Mouse (Mus musculus): ENCODE measurements at regions not wholly inside any gene's neighbourhood (a gene's known extent, or its start where the extent isn't known, plus 50 kb on each side); places are given as distances from the start of the nearest gene placed in this dataset.
"Not testable (repeated sequence)": the region's sequence is repeated elsewhere in the genome, so short reads cannot be mapped to it uniquely, and the experiment has no call there.

GRCm38 (mm10) chr4:146263038-146263685 lies 106.5 kb downstream of the Zfp600 start:
- peak; percentile 18 to 32 for DNase-seq (ENCODE audit: inconsistent age in 2 of 2, low spot score in 1 of 2)

DNA sequence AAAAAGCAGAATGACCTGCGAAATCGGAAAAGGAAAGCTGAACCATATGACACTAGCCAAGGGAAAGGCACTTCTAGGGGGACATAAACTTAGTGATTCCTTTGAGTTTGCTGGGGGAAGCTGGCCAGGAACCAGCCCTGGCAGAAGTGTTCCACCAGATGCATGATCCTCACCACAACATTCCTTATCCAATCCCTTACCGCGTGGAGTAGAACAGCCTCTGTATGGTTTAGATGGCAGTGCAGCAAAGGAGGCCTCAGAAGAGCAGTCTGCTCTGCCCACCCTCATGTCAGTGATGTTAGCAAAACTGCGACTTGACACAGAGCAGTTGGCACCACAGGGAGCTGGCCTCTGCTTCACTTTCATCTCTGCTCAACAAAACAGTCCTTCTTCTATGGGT lies 107.2 kb downstream of the Zfp600 start:
- not testable (repeated sequence) for DNase-seq (ENCODE audit: inconsistent age in 2 of 2, low spot score in 1 of 2)

DNA sequence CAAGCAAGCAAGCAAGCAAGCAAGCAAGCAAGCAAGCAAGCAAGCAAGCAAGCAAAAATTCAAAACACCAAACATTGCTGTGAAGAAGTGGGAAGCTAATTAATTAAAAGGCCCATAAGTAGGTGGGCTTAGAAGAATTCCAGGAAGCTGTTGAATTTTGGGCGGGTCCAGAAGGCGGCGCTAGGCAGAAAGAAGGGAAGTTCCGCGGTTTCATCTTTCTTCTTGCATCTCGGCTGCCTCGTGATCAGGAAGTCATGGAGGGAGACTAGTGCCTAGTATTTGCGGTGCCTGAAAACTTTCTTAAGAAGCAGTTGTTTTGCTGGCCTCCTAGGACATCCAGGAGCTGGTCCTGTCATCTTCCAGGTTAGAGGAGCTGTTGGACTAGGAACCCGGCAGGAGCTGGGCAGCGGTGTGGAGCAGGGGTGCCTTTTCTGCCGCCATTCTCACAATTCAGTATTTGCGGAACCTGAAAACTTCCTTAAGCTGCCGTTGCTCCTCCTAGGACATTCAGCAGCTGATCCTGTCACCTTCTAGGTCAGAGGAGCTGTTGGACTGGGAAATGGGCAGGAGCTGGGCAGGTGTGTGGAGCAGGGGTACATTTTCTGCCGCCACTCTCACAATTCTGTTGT lies 113.6 kb downstream of the Zfp600 start:
- not testable (repeated sequence) for DNase-seq (ENCODE audit: inconsistent age in 2 of 2, low spot score in 1 of 2)
